Mouse (Mus musculus): ENCODE measurements around the gene Rpp25. TPM values are rescaled to one million over a fixed set of nuclear protein-coding genes. Genes with fewer than 3 reads are reported as not detected.

Gene Rpp25
- polyA plus RNA-seq, 1 experiment from 2014 or later = 0.91 TPM

DNA sequence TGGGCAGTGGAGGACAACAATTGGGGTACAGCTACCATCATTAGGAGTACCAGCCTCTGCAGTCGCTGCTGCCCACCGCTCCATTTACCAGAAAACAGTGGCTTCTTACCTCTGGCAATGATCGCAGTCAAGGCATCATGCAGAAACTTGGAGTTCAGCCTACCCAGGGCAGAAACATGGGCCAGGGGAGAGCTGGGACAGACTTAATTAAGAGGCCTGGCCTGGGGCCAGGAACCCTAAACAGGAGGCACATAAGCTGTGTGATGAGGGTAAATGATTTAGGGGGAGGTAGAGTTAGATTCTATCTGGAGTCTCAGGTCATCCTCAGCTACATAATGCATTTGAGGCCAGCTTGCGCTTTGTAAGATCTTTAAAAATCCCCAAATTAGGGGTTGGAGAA lies 45.4 kb downstream of the Rpp25 start:
- Histone ChIP-seq H3K9me3 (replicated peaks; ENCODE audit: control insufficient read depth, low read length) (no peaks in the 10 kb centered on the region), H3K4me2 (ENCODE audit: low read depth, low read length) (no peak overlapping the region), H3K4me3 (ENCODE audit: low read depth, low read length) (no peak overlapping the region), H3K27me3 (ENCODE audit: control insufficient read depth, insufficient read depth, low read length) (no peaks in the 10 kb centered on the region), H3K9ac (replicated peaks; ENCODE audit: low read length) (no peak overlapping the region), H3K36me3 (replicated peaks; ENCODE audit: control insufficient read depth, insufficient read depth, low read depth, low read length) (peaks cover 2% of the 10 kb centered on the region), H3K4me1 (ENCODE audit: control insufficient read depth, insufficient read depth, low read length) (0 out of 2 replicates have a peak, but pooled peaks cover 3% of the 10 kb centered on the region), H3K27ac (replicated peaks; ENCODE audit: low read depth, low read length) (no peak overlapping the region)
- 98% methylated on average over 4 of the region's 4 CpGs for WGBS
- DNase-seq (ENCODE audit: low spot score) (no peak), ATAC-seq (replicated peaks; ENCODE audit: insufficient number of reproducible peaks, low FRiP score, low TSS enrichment, low read depth) (no peak)

DNA sequence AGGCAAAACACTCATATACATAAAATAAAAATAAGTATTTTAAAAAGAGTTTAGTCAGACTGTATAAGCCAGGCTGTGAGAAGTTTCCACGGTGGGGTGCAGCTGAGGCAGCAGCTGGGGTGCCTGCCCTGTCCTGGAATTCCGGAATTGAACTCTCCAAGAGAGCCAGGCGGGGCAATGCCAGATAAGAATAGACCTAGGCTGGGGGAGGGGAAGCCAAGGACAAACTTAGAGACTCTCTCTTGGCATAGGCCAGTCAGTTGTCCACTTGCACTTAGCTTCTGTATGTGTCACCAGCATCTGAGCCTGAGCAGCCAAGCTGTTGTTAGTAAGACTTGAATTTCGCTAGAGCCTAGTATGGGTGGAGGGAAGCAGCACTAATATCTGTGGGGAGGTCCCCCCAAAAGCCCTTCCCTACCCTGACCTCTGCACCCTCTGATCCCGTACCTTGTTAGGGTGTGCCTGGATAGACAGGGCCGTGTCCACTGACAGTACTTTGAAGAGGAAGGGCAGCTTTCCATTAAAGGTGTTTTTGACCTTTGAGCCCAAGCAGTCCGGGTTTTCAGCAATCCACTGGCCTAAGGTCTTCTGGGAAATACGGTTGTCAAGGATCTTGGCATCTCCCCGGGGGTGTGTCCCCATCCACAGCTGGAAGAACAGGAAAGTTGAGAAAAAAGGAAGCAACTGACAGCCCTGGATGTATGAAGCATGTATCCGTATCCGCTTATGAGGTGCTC lies 46.5 kb downstream of the Rpp25 start:
- Histone ChIP-seq H3K4me3 (ENCODE audit: low read depth, low read length) (no peak overlapping the region), H3K27ac (replicated peaks; ENCODE audit: low read depth, low read length) (no peak overlapping the region), H3K27me3 (ENCODE audit: control insufficient read depth, insufficient read depth, low read length) (no peaks in the 10 kb centered on the region), H3K36me3 (replicated peaks; ENCODE audit: control insufficient read depth, insufficient read depth, low read depth, low read length) (peaks cover 2% of the 10 kb centered on the region), H3K9ac (replicated peaks; ENCODE audit: low read length) (no peak overlapping the region), H3K9me3 (replicated peaks; ENCODE audit: control insufficient read depth, low read length) (no peaks in the 10 kb centered on the region), H3K4me2 (ENCODE audit: low read depth, low read length) (no peak overlapping the region), H3K4me1 (ENCODE audit: control insufficient read depth, insufficient read depth, low read length) (0 out of 2 replicates have a peak, but pooled peaks cover 3% of the 10 kb centered on the region)
- ATAC-seq (replicated peaks; ENCODE audit: insufficient number of reproducible peaks, low FRiP score, low TSS enrichment, low read depth) (no peak), DNase-seq (ENCODE audit: low spot score) (no peak)
- WGBS = 85% methylated on average over 11 of the region's 11 CpGs

DNA sequence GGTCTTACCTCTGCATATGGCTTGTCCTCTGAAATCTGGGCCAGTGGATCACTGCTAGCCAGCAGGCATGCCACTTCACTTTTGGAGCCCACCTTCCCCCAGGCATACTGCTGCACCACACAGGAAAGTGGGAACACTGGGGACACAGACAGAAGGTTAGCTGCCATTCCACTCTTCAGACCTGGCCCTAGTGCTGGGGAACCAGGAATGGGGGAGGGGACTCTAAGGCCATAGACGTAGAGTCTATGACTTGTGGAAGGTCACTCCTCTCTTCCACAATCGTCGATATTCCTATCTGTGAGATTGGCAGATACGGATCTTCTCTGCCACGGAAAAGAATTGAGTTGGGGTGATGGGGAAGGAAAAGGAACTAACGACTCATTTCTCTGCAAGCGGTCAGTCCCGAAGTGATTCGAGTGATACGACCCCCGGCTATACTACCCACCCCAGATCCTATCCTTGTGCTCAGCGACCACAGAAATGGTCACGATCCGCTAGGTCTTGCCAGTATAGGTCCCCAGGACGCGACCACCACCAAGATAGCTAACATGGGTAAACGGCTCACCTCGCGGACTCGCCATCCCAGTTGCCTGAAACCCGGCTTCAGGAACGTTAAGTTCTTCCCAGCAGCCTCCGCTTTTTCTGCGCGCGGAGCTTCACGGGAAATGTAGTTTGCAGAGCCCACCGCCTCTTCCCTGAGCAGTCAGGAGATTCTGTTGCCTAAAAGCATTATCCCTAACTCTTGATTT lies 48.5 kb downstream of the Rpp25 start, which contains the start of gene Mpi:
Mpi (minus strand) TSS at position 625 of the 749 bp plus-strand sequence.
- 1% methylated on average over 28 of the region's 28 CpGs for WGBS
- Histone ChIP-seq H3K36me3 (replicated peaks; ENCODE audit: control insufficient read depth, insufficient read depth, low read depth, low read length) (peaks cover under 1% of the 10 kb centered on the region), H3K4me3 (ENCODE audit: low read depth, low read length) (peak within 1 kb of the TSS; percentile 70), H3K4me1 (ENCODE audit: control insufficient read depth, insufficient read depth, low read length) (0 out of 2 replicates have a peak, but pooled peaks cover 3% of the 10 kb centered on the region), H3K4me2 (ENCODE audit: low read depth, low read length) (peak within 1 kb of the TSS; percentile 75), H3K9me3 (replicated peaks; ENCODE audit: control insufficient read depth, low read length) (no peaks in the 10 kb centered on the region), H3K9ac (replicated peaks; ENCODE audit: low read length) (peak within 1 kb of the TSS; percentile 69), H3K27ac (replicated peaks; ENCODE audit: low read depth, low read length) (no peak within 1 kb of the TSS), H3K27me3 (ENCODE audit: control insufficient read depth, insufficient read depth, low read length) (no peaks in the 10 kb centered on the region)
- ATAC-seq (replicated peaks; ENCODE audit: insufficient number of reproducible peaks, low FRiP score, low TSS enrichment, low read depth) (peak; percentile 44; the same call in 1 of the 2 replicates), DNase-seq (ENCODE audit: low spot score) (peak; percentile 89)

DNA sequence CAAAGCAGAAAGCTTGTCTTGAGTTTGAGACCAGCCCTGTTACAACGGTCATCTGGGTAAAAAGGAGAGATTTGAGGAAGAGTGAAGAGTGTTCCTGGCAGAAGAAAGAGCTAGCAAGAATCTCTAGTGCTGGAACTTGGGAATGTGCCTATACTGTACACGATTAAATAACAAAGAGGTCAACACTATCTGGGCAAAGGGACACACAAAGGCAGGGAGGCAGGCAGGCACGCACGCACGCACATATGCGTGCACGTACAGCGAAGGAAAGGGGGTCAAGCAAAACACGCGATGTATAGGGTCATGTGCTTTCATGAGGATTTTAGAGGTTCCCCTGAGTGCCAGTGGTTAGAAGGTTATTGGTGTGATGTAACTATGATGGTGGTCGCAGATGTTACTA lies 49.3 kb downstream of the Rpp25 start:
- Histone ChIP-seq H3K4me2 (ENCODE audit: low read depth, low read length) (no peak overlapping the region), H3K27ac (replicated peaks; ENCODE audit: low read depth, low read length) (no peak overlapping the region), H3K4me3 (ENCODE audit: low read depth, low read length) (no peak overlapping the region), H3K27me3 (ENCODE audit: control insufficient read depth, insufficient read depth, low read length) (no peaks in the 10 kb centered on the region), H3K4me1 (ENCODE audit: control insufficient read depth, insufficient read depth, low read length) (0 out of 2 replicates have a peak, but pooled peaks cover 3% of the 10 kb centered on the region), H3K36me3 (replicated peaks; ENCODE audit: control insufficient read depth, insufficient read depth, low read depth, low read length) (no peaks in the 10 kb centered on the region; the same call in none of the 2 replicates), H3K9me3 (replicated peaks; ENCODE audit: control insufficient read depth, low read length) (no peaks in the 10 kb centered on the region), H3K9ac (replicated peaks; ENCODE audit: low read length) (no peak overlapping the region)
- DNase-seq (ENCODE audit: low spot score) = no peak
- no peak; the same call in 1 of the 2 replicates for ATAC-seq (replicated peaks; ENCODE audit: insufficient number of reproducible peaks, low FRiP score, low TSS enrichment, low read depth)
- WGBS = 72% methylated on average over 11 of the region's 11 CpGs

DNA sequence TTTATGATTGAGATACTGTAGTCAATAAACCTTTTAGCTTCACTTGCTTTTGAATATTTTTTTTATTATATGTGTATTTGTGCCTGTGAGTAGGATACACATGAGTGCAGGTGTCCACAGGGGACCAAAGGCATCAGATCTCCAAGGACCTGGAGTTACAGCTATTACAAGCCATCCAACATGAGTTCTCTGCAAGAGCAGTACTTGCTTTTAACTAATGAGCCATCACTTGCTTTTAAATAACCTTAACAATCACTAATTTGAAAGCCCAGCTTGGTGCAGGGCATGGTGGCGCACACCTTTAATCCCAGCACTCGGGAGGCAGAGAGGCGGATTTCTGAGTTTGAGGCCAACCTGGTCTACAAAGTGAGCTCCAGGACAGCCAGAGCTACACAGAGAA lies 50.9 kb downstream of the Rpp25 start:
- Histone ChIP-seq H3K9ac (replicated peaks; ENCODE audit: low read length) (no peak overlapping the region), H3K27ac (replicated peaks; ENCODE audit: low read depth, low read length) (no peak overlapping the region)
- ATAC-seq (replicated peaks; ENCODE audit: insufficient number of reproducible peaks, low FRiP score, low TSS enrichment, low read depth) = no peak

More for the DNA sequence above, 50.9 kb downstream of the Rpp25 start:
- Histone ChIP-seq H3K9me3 (replicated peaks; ENCODE audit: control insufficient read depth, low read length) (no peaks in the 10 kb centered on the region), H3K4me3 (ENCODE audit: low read depth, low read length) (no peak overlapping the region), H3K4me2 (ENCODE audit: low read depth, low read length) (no peak overlapping the region), H3K27me3 (ENCODE audit: control insufficient read depth, insufficient read depth, low read length) (no peaks in the 10 kb centered on the region), H3K4me1 (ENCODE audit: control insufficient read depth, insufficient read depth, low read length) (0 out of 2 replicates have a peak, but pooled peaks cover 3% of the 10 kb centered on the region), H3K36me3 (replicated peaks; ENCODE audit: control insufficient read depth, insufficient read depth, low read depth, low read length) (no peaks in the 10 kb centered on the region; the same call in 1 of the 2 replicates)
- WGBS = 49% methylated on average over 3 of the region's 3 CpGs
- DNase-seq (ENCODE audit: low spot score) = no peak

Other genes with a start within 250 kb of the Rpp25 start
- 11.9 and 14.0 TPM in 2 replicates for gene 1700017B05Rik, start 241.4 kb upstream of the Rpp25 start, polyA plus RNA-seq (2014; fragmentation: Nextera tagmentation; extraction: Ambion mirVana)
- gene Ppcdc, start 63.9 kb upstream of the Rpp25 start, polyA plus RNA-seq (2014; fragmentation: Nextera tagmentation; extraction: Ambion mirVana) = 17.9 and 19.9 TPM in 2 replicates
- 6.9 and 7.4 TPM in 2 replicates for gene Scamp5, start 36.0 kb upstream of the Rpp25 start, polyA plus RNA-seq (2014; fragmentation: Nextera tagmentation; extraction: Ambion mirVana)
- gene Cox5a, start 17.2 kb downstream of the Rpp25 start, polyA plus RNA-seq (2014; fragmentation: Nextera tagmentation; extraction: Ambion mirVana) = 585 and 615 TPM in 2 replicates
- gene Fam219b, start 33.5 kb downstream of the Rpp25 start, polyA plus RNA-seq (2014; fragmentation: Nextera tagmentation; extraction: Ambion mirVana) = 15.3 and 15.8 TPM in 2 replicates
- gene Mpi, start 48.7 kb downstream of the Rpp25 start, polyA plus RNA-seq (2014; fragmentation: Nextera tagmentation; extraction: Ambion mirVana) = 41.5 and 42.9 TPM in 2 replicates
- gene Scamp2, start 56.9 kb downstream of the Rpp25 start, polyA plus RNA-seq (2014; fragmentation: Nextera tagmentation; extraction: Ambion mirVana) = 49.9 and 50.2 TPM in 2 replicates
- 5.2 and 6.1 TPM in 2 replicates for gene Ulk3, start 85.4 kb downstream of the Rpp25 start, polyA plus RNA-seq (2014; fragmentation: Nextera tagmentation; extraction: Ambion mirVana)
- 0.81 and 1.3 TPM in 2 replicates for gene Cplx3, start 102.3 kb downstream of the Rpp25 start, polyA plus RNA-seq (2014; fragmentation: Nextera tagmentation; extraction: Ambion mirVana)
- not detected in 2 replicates for gene Lman1l, start 116.7 kb downstream of the Rpp25 start, polyA plus RNA-seq (2014; fragmentation: Nextera tagmentation; extraction: Ambion mirVana)
- gene Csk, start 149.6 kb downstream of the Rpp25 start, polyA plus RNA-seq (2014; fragmentation: Nextera tagmentation; extraction: Ambion mirVana) = 30.7 and 31.4 TPM in 2 replicates
- not detected in 2 replicates for gene Cyp1a2, start 179.7 kb downstream of the Rpp25 start, polyA plus RNA-seq (2014; fragmentation: Nextera tagmentation; extraction: Ambion mirVana)
- gene Cyp1a1, start 183.9 kb downstream of the Rpp25 start, polyA plus RNA-seq (2014; fragmentation: Nextera tagmentation; extraction: Ambion mirVana) = not detected in 2 replicates
- gene Edc3, start 204.5 kb downstream of the Rpp25 start, polyA plus RNA-seq (2014; fragmentation: Nextera tagmentation; extraction: Ambion mirVana) = 28.1 and 29.1 TPM in 2 replicates

All from embryonic facial prominence, embryonic 11.5 days (tissue).